ENCODE assay signal across 26 mouse cellular contexts in genomic region chr17:83759547-83759946, GRCm38 (mm10). TPM values are rescaled to one million over a fixed set of nuclear protein-coding genes. Genes with fewer than 3 reads are reported as not detected.
DNase-seq lines count a peak whose midpoint lies in the region; ATAC-seq and TF ChIP-seq lines count a peak whose summit lies in the region.
"Had no signal": no experiment of that assay in that cellular context is flagged by ENCODE, and none has a peak within 500 bp of the region (broad histone marks: within the 10 kb centered on the region; RNA-seq: fewer than 3 reads in every experiment).

No protein-coding gene starts in this region.

- peak; percentile 55; the same call in 1 of the 2 replicates for ATAC-seq in forebrain, postnatal 0 days
- ATAC-seq in forebrain, embryonic 12.5 days (ENCODE audit: low FRiP score) = no peak
- ATAC-seq: activated CD4-positive, CD25-positive, alpha-beta regulatory T cell, adult 4 months; forebrain, embryonic 14.5 days; inflammation-experienced regulatory T-cells, adult 6 months had no signal

- H3K36me3 ChIP-seq in forebrain, postnatal 0 days (ENCODE audit: insufficient read depth) = peaks cover 6% of the 10 kb centered on the region
- H3K36me3 ChIP-seq in forebrain, embryonic 12.5 days (replicated peaks) = peaks cover 23% of the 10 kb centered on the region

- H3K4me2 ChIP-seq in forebrain, postnatal 0 days (ENCODE audit: low read depth) = no peak overlapping the region
- no peak overlapping the region for H3K4me2 ChIP-seq in forebrain, embryonic 12.5 days
- H3K4me2 ChIP-seq: hindbrain, embryonic 15.5 days; limb, embryonic 13.5 days; lung, embryonic 14.5 days had no signal

- H3K4me1 ChIP-seq in forebrain, postnatal 0 days (ENCODE audit: insufficient read depth) = no peaks in the 10 kb centered on the region
- no peaks in the 10 kb centered on the region for H3K4me1 ChIP-seq in forebrain, embryonic 12.5 days
- H3K4me1 ChIP-seq in cerebellum, adult 2 months (ENCODE audit: control insufficient read depth, insufficient read depth, low read length) = peaks cover 15% of the 10 kb centered on the region
- H3K4me1 ChIP-seq: hindbrain, embryonic 15.5 days; limb, embryonic 13.5 days had no signal

- no peak for TF ChIP-seq CTCF in forebrain, postnatal 0 days (IDR thresholded peaks at IDR 0.05; ENCODE audit: low read depth)
- TF ChIP-seq CTCF in cerebellum, adult 2 months (IDR thresholded peaks at IDR 0.05; ENCODE audit: borderline replicate concordance, insufficient read depth, low read depth, low read length) = no peak

- intact Hi-C loops in left cerebral cortex, postnatal 14 days (cut with DNase I) = no loop called here
- intact Hi-C loops in left cerebral cortex, postnatal 36 days (cut with DNase I) = no loop called here

- no peak overlapping the region for H3K27ac ChIP-seq in forebrain, postnatal 0 days (ENCODE audit: low read depth, low read length)
- H3K27ac ChIP-seq in forebrain, embryonic 12.5 days = no peak overlapping the region
- no peak overlapping the region for H3K27ac ChIP-seq in cerebellum, adult 2 months (ENCODE audit: insufficient read depth, low read length)
- H3K27ac ChIP-seq: heart, adult 2 months; hindbrain, embryonic 10.5 days; hindbrain, embryonic 15.5 days; limb, embryonic 13.5 days; liver, embryonic 14.5 days had no signal

- H3K4me3 ChIP-seq in forebrain, postnatal 0 days (ENCODE audit: low read depth, low read length) = no peak overlapping the region
- H3K4me3 ChIP-seq in forebrain, embryonic 12.5 days (replicated peaks) = no peak overlapping the region
- no peak overlapping the region for H3K4me3 ChIP-seq in cerebellum, adult 2 months (replicated peaks; ENCODE audit: insufficient read depth, low read depth, low read length)
- H3K4me3 ChIP-seq: heart, adult 2 months; hindbrain, embryonic 10.5 days; hindbrain, embryonic 15.5 days; limb, embryonic 13.5 days had no signal

- 48% methylated on average over 4 of the region's 4 CpGs for WGBS in forebrain, postnatal 0 days
- WGBS in forebrain, embryonic 12.5 days = 63% methylated on average over 4 of the region's 4 CpGs
- WGBS in cerebellum, adult 2 months = 4% methylated on average over 4 of the region's 4 CpGs

- no peak for TF ChIP-seq POLR2A in cerebellum, adult 2 months (IDR thresholded peaks at IDR 0.05; ENCODE audit: borderline replicate concordance, insufficient read depth, low read length)

- H3K9ac ChIP-seq in forebrain, postnatal 0 days = no peak overlapping the region
- H3K9ac ChIP-seq in forebrain, embryonic 12.5 days = no peak overlapping the region
- H3K9ac ChIP-seq: hindbrain, embryonic 15.5 days; limb, embryonic 13.5 days; liver, embryonic 14.5 days; lung, embryonic 14.5 days had no signal

- peak; percentile 36 for DNase-seq in forebrain, postnatal 0 days
- DNase-seq in left cerebral cortex, postnatal 14 days (ENCODE audit: low spot score in 2 of 2) = peak; percentile 20 to 37
- DNase-seq in left cerebral cortex, postnatal 36 days (ENCODE audit: low spot score in 2 of 2) = no peak
- DNase-seq in cerebellum, adult 2 months = peak; percentile 29 to 61
- peak; percentile 34 for DNase-seq in cerebellum, adult 9-11 months
- DNase-seq in heart, adult 8-10 months (ENCODE audit: low spot score) = no peak
- DNase-seq: adrenal gland, adult 2 months; adrenal gland, postnatal 36 days; B cell, adult 2 months; heart, adult 2 months; heart, postnatal 14 days; lung, embryonic 14.5 days; lung, postnatal 14 days; midbrain, embryonic 14.5 days; retina, postnatal 1 day; spleen, adult 18-20 months; thymus, postnatal 4 days had no signal

- no peaks in the 10 kb centered on the region for H3K27me3 ChIP-seq in forebrain, postnatal 0 days (ENCODE audit: insufficient read depth, low read length)
- no peaks in the 10 kb centered on the region for H3K27me3 ChIP-seq in forebrain, embryonic 12.5 days
- no peaks in the 10 kb centered on the region for H3K27me3 ChIP-seq in cerebellum, adult 2 months (ENCODE audit: control insufficient read depth, insufficient read depth, low read length)
- H3K27me3 ChIP-seq: CH12.LX; hindbrain, embryonic 15.5 days; limb, embryonic 13.5 days had no signal

- no peaks in the 10 kb centered on the region for H3K9me3 ChIP-seq in forebrain, postnatal 0 days (ENCODE audit: low read length)
- H3K9me3 ChIP-seq in forebrain, embryonic 12.5 days = no peaks in the 10 kb centered on the region
- H3K9me3 ChIP-seq: hindbrain, embryonic 15.5 days; limb, embryonic 13.5 days had no signal

RNA-seq across cellular contexts. Expression of gene Mta3, which starts 53.6 kb away (rescaled TPM):
- 38.9 and 47.5 TPM in 2 replicates for total RNA-seq in forebrain, postnatal 0 days (2014; rRNA removed)
- polyA plus RNA-seq in forebrain, postnatal 0 days (2015; fragmentation: Nextera tagmentation; extraction: Ambion mirVana) = 28.0 and 35.7 TPM in 2 replicates
- polyA plus RNA-seq in forebrain, embryonic 12.5 days (2016; fragmentation: Nextera tagmentation; extraction: Ambion mirVana) = 32.2 and 36.9 TPM in 2 replicates
- total RNA-seq in left cerebral cortex, postnatal 14 days (2021) = 10 to 100 TPM; 65.9 to 68.5 TPM
- 10 to 100 TPM; 84.4 to 87.5 TPM for total RNA-seq in left cerebral cortex, postnatal 36 days (2021)
- polyA plus RNA-seq in cerebellum, adult 2 months (2012; rRNA removed) = 67.2 and 68.2 TPM in 2 replicates
- total RNA-seq in heart, adult 8-10 months (2022) = 10 to 100 TPM; 17.6 to 19.6 (median 18.6) TPM

Comparison
In these comparisons a context has a peak if more than half of its experiments do, and no peak if none do; other contexts are left out.
1. DNase-seq: peak in forebrain, postnatal 0 days (single experiment), left cerebral cortex, postnatal 14 days (2 of 2), cerebellum, adult 2 months (2 of 2) and cerebellum, adult 9-11 months (single experiment); none in left cerebral cortex, postnatal 36 days (0 of 2) and heart, adult 8-10 months (single experiment).